Mouse (Mus musculus) testis, adult 2 months (tissue): ENCODE measurements around the gene Rccd1. TPM values are rescaled to one million over a fixed set of nuclear protein-coding genes. Genes with fewer than 3 reads are reported as not detected.

Experiments
- H3K27ac ChIP-seq: fragments of 200-500 bp; 2 replicates; pipeline ENCODE4 v1.5.1; 2012; ENCODE audit warnings: low read depth, low read length; ENCODE audit not compliant: control insufficient read depth, insufficient read depth
- H3K27me3 ChIP-seq: fragments of 200-500 bp; 2 replicates; pipeline ENCODE4 v1.6.1; 2012; ENCODE audit warnings: mild to moderate bottlenecking, low read length, moderate library complexity; ENCODE audit not compliant: control insufficient read depth, insufficient read depth
- H3K36me3 ChIP-seq: fragments of 200-500 bp; 2 replicates; pipeline ENCODE4 v1.6.1; 2012; ENCODE audit warnings: mild to moderate bottlenecking, low read length; ENCODE audit not compliant: control insufficient read depth, insufficient read depth
- H3K4me1 ChIP-seq: fragments of 200-500 bp; 2 replicates; pipeline ENCODE4 v1.6.1; 2012; ENCODE audit warnings: low read length; ENCODE audit not compliant: control insufficient read depth, insufficient read depth
- H3K4me3 ChIP-seq: fragments of 200-500 bp; 2 replicates; pipeline ENCODE4 v1.5.1; 2012; ENCODE audit warnings: low read depth, mild to moderate bottlenecking, low read length, moderate library complexity, mixed read lengths; ENCODE audit not compliant: control insufficient read depth
- CTCF ChIP-seq: fragments of 200-500 bp; IDR thresholded peaks from 2 replicates; pipeline ENCODE4 v1.5.1; 2012; ENCODE audit warnings: low read depth, mild to moderate bottlenecking, inconsistent platforms, low read length, moderate library complexity; ENCODE audit not compliant: control insufficient read depth, insufficient read depth, insufficient replicate concordance
- POLR2A ChIP-seq: fragments of 200-500 bp; IDR thresholded peaks from 2 replicates; pipeline ENCODE4 v1.6.1; 2012; ENCODE audit warnings: low read depth, mild to moderate bottlenecking, inconsistent platforms, low read length, moderate library complexity; ENCODE audit not compliant: control insufficient read depth
- polyA plus RNA-seq: library from polyadenylated mRNA; depleted of rRNA; stranded (reverse); fragments of >200 nt; gene quantifications from 2 replicates; pipeline ENCODE4 v1.2.3, GENCODE M21; 2012

The Rccd1 gene
- polyA plus RNA-seq, 1 experiment: 5.6 TPM

- Histone ChIP-seq H3K36me3 (no peaks in the 10 kb centered on the region), H3K4me1 (peaks cover 23% of the 10 kb centered on the region), H3K4me3 (peak within 1 kb of the TSS; percentile 85), H3K27ac (peak within 1 kb of the TSS; percentile 19; the same call in 1 of the 2 replicates), H3K27me3 (no peaks in the 10 kb centered on the region)
- TF ChIP-seq POLR2A (peak; percentile 67), CTCF (peak; percentile 85)
These were observed 18.6 kb upstream of the Rccd1 start, which contains the start of gene Hddc3 for GRCm38 (mm10) chr7:80342858-80343257. Gene Hddc3, plus strand, starts transcription at chr7:80343104.

GRCm38 (mm10) chr7:80341793-80342192 lies 17.5 kb upstream of the Rccd1 start:
- Histone ChIP-seq H3K4me1 (peaks cover 23% of the 10 kb centered on the region), H3K27ac (no peak overlapping the region), H3K36me3 (no peaks in the 10 kb centered on the region)

DNA sequence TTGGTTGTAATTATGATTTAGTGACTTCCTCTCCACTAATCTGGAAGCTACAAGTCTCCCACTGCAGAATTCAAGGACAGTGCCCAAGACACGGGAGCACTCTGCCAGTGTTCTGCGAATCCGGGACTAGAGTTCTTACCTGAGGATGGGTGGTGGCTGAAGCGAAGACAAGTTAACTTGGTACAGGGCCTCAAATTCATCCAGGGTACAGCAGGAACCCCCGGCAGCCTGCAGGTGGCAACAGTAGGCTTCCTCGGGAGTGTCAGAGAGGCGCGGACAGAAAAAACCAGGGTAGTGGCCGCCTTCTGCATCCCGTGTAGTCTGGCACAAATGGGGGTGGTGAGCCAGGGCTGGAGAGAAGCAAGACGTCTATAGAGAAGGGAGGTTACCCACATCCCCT lies 16.5 kb upstream of the Rccd1 start, which contains the start of gene Unc45a:
Unc45a (minus strand) TSS at position 213 of the 400 bp plus-strand sequence.
- Histone ChIP-seq H3K4me1 (peaks cover 23% of the 10 kb centered on the region), H3K27me3 (no peaks in the 10 kb centered on the region), H3K27ac (peak within 1 kb of the TSS; percentile 71), H3K36me3 (no peaks in the 10 kb centered on the region), H3K4me3 (peak within 1 kb of the TSS; percentile 75)
- TF ChIP-seq CTCF (peak; percentile 53; the same call in 1 of the 2 replicates), POLR2A (no peak)

More at GRCm38 (mm10) chr7:80341793-80342192, 17.5 kb upstream of the Rccd1 start:
- H3K4me3 ChIP-seq: no peak overlapping the region
- no peaks in the 10 kb centered on the region for H3K27me3 ChIP-seq
- TF ChIP-seq CTCF (no peak), POLR2A (no peak)

DNA sequence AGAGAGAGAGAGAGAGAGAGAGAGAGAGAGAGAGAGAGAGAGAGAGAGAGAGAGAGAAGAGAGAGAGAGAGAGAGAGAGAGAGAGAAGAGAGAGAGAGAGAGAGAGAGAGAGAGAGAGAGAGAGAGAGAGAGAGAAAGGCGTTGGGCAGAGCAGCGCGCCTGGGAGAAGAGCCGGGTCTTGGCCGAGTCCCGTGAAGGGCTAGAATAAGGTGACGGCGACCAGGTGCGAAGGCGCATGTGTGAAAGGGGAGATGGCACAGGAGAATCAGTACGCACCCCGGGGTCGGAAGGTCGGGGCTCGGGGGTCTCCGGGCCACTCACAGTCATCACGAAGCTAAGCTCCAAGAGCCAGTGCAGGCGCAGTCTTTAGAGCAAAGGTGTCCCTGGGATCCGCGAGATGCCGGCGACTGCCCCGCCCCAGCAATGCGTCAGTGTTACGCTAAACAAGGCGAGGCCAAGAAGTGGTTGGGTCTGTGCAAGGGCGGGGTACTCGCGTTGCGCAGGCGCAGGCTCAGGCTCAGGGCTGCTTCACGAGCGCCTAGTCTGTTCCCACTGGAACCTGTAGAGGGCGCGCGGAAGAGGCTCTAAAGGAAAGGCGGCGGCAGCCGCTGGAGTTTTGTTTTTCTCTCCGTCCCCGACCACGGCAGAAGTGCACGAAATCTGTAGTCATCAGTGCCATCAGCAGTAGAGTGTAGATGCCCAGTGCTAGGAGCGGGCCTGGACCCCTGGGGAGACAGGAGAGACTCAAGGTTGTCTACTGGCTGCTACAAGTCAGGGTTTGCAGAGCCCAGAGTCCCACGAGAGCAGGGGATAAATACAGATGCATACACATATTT lies 15.8 kb upstream of the Rccd1 start:
- H3K36me3 ChIP-seq: no peaks in the 10 kb centered on the region
- TF ChIP-seq CTCF (peak; percentile 53; the same call in 1 of the 2 replicates), POLR2A (peak; percentile 72; the same call in 1 of the 2 replicates)
- H3K4me3 ChIP-seq: peak overlapping the region; percentile 75
- H3K4me1 ChIP-seq: peaks cover 23% of the 10 kb centered on the region
- H3K27me3 ChIP-seq: no peaks in the 10 kb centered on the region
- peak overlapping the region; percentile 71 for H3K27ac ChIP-seq

GRCm38 (mm10) chr7:80339371-80339770 lies 15.1 kb upstream of the Rccd1 start:
- peak overlapping the region; percentile 5 for H3K4me3 ChIP-seq
- TF ChIP-seq CTCF (no peak), POLR2A (no peak)
- H3K27me3 ChIP-seq: no peaks in the 10 kb centered on the region
- no peaks in the 10 kb centered on the region for H3K36me3 ChIP-seq
- peaks cover 23% of the 10 kb centered on the region for H3K4me1 ChIP-seq
- H3K27ac ChIP-seq: no peak overlapping the region

DNA sequence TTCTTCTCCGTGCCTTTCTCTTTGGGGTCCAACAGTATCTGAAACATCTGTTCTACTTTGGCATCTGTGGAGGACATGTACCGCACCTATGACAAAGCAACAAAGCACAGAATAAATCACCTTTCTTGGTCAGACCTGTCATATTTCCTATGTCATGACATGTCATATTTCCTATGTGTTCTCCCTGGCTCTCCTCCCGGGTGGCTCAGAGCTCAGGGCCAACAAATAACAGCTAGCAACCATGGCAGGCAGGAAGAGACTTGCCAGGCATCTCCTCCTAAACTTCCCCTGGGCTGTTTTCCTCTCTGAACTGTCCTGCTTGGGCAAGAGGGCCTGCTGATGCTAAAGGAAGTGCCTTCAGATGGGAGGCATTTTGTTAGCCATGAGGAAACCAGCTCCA lies 12.7 kb upstream of the Rccd1 start:
- Histone ChIP-seq H3K36me3 (no peaks in the 10 kb centered on the region), H3K4me3 (no peak overlapping the region), H3K27me3 (no peaks in the 10 kb centered on the region), H3K4me1 (peaks cover 12% of the 10 kb centered on the region), H3K27ac (no peak overlapping the region)
- TF ChIP-seq POLR2A: no peak
- TF ChIP-seq CTCF: no peak

GRCm38 (mm10) chr7:80334848-80335247 lies 10.6 kb upstream of the Rccd1 start:
- TF ChIP-seq POLR2A: no peak
- TF ChIP-seq CTCF: no peak
- no peak overlapping the region for H3K27ac ChIP-seq
- no peaks in the 10 kb centered on the region for H3K36me3 ChIP-seq
- peaks cover 5% of the 10 kb centered on the region for H3K4me1 ChIP-seq
- no peak overlapping the region for H3K4me3 ChIP-seq
- H3K27me3 ChIP-seq: no peaks in the 10 kb centered on the region

DNA sequence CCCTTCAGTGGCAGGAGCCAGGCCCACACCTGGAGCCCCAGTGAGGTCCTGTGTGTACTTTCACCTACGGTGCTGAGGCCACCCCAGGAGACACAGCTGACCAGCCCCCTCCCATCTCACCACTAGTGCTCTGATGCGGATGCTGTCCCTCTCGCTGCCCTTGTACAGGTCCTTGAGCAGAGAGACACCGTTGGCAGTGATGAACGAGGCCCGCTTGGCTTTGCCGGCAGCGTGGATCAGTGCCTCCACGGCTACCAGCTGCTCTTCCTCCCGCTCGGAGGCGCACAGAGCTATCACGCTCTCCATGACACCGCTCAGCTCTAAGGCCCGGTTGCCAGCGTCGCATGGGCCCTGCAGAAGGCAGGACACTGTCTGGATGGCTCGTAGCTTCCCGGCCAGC lies 7.2 kb upstream of the Rccd1 start:
- TF ChIP-seq CTCF (no peak), POLR2A (no peak)
- H3K27ac ChIP-seq: no peak overlapping the region
- no peak overlapping the region for H3K4me3 ChIP-seq
- no peaks in the 10 kb centered on the region for H3K27me3 ChIP-seq
- H3K4me1 ChIP-seq: no peaks in the 10 kb centered on the region
- no peaks in the 10 kb centered on the region for H3K36me3 ChIP-seq
